Mouse (Mus musculus) macrophage (primary cell): Measurements from ENCODE around the gene Haus6. TPM values are rescaled to one million over a fixed set of nuclear protein-coding genes. Genes with fewer than 3 reads are reported as not detected.
"Not testable (repeated sequence)": the region's sequence is repeated elsewhere in the genome, so short reads cannot be mapped to it uniquely, and the experiment has no call there.

Experiments used
- H3K27ac ChIP-seq: fragments of 350-480 bp; formaldehyde crosslinking; 2 replicates; pipeline ENCODE4 v1.9.0; 2021
- H3K36me3 ChIP-seq: fragments of 350-480 bp; formaldehyde crosslinking; 2 replicates; pipeline ENCODE4 v1.9.0; 2021; ENCODE audit errors: inconsistent target
- H3K4me3 ChIP-seq: fragments of 350-480 bp; formaldehyde crosslinking; 2 replicates; pipeline ENCODE4 v1.9.0; 2021; ENCODE audit errors: inconsistent target
- H3K79me2 ChIP-seq: fragments of 350-480 bp; formaldehyde crosslinking; 2 replicates; pipeline ENCODE4 v1.9.0; 2021; ENCODE audit errors: inconsistent target
- WGBS: methylation state at CpG from one replicate; pipeline ENCODE4 v1.1.7; 2026; ENCODE audit warnings: inconsistent platforms; ENCODE audit not compliant: missing documents; 5-methylcytosine and 5-hydroxymethylcytosine counted together
- polyA plus RNA-seq: library from polyadenylated mRNA; stranded (reverse); fragments of 250-400 nt; gene quantifications from 3 replicates; pipeline ENCODE4 v1.2.4, GENCODE M21; 2018; ENCODE audit warnings: inconsistent platforms
- total RNA-seq, 78 experiments: library from RNA; depleted of rRNA; stranded (reverse); fragments of 250-400 nt; gene quantifications; 1 replicate in 9 of 78; 2 replicates in 24 of 78; 3 replicates in 43 of 78; 4 replicates in 2 of 78; pipeline ENCODE4 v1.2.4; 2018; ENCODE audit warnings: inconsistent platforms in 56 of 78

Gene Haus6
- 10 to 100 TPM in 13 of 26 experiments, 1 to 10 TPM in 13; 1.7 to 26.4 (median 9.8) TPM for total RNA-seq (2018; cell fraction: chromatin; rRNA removed)
- 1 to 10 TPM; 2.1 to 5.2 (median 3.9) TPM for total RNA-seq (2018; cell fraction: cytosol; rRNA removed)
- 10 to 100 TPM in 7 of 26 experiments, 1 to 10 TPM in 19; 2.3 to 28.5 (median 6.4) TPM for total RNA-seq (2018; cell fraction: nucleus; rRNA removed)
- 2.5 to 7.6 TPM (median 3.5 TPM) in 3 replicates for polyA plus RNA-seq

- Histone ChIP-seq H3K27ac (peak within 1 kb of the TSS; percentile 67), H3K79me2 (peaks cover 52% of the 10 kb centered on the region), H3K36me3 (no peaks in the 10 kb centered on the region), H3K4me3 (peak within 1 kb of the TSS; percentile 85)
- WGBS, result 2% methylated on average over 59 of the region's 59 CpGs
These were observed at the start of gene Haus6 for GRCm38 (mm10) chr4:86611524-86612288. Gene Haus6 (minus strand): TSS chr4:86612055.

- Histone ChIP-seq H3K36me3 (peaks cover 80% of the 10 kb centered on the region), H3K79me2 (peaks cover 37% of the 10 kb centered on the region), H3K4me3 (no peak overlapping the region), H3K27ac (no peak overlapping the region)
- WGBS, result 91% methylated on average over 12 of the region's 12 CpGs
These were observed 45.3 kb upstream of the Haus6 start for GRCm38 (mm10) chr4:86657176-86657575.

GRCm38 (mm10) chr4:86656410-86656809, 44.6 kb upstream of the Haus6 start:
- Histone ChIP-seq H3K36me3 (peaks cover 81% of the 10 kb centered on the region), H3K79me2 (peaks cover 30% of the 10 kb centered on the region)
- not testable (repeated sequence) for H3K4me3 ChIP-seq, H3K27ac ChIP-seq
- WGBS, result 94% methylated on average over 4 of the region's 8 CpGs

GRCm38 (mm10) chr4:86651686-86652384, 40.0 kb upstream of the Haus6 start:
- 85% methylated on average over 10 of the region's 10 CpGs for WGBS
- Histone ChIP-seq H3K36me3 (peaks cover 57% of the 10 kb centered on the region), H3K27ac (no peak overlapping the region), H3K79me2 (no peaks in the 10 kb centered on the region), H3K4me3 (no peak overlapping the region)

- H3K79me2 ChIP-seq, H3K4me3 ChIP-seq, H3K27ac ChIP-seq: not testable (repeated sequence)
- WGBS, result 100% methylated on average over 4 of the region's 13 CpGs
- peaks cover 40% of the 10 kb centered on the region; the same call in 1 of the 2 replicates for H3K36me3 ChIP-seq
These were observed 36.5 kb upstream of the Haus6 start for GRCm38 (mm10) chr4:86648394-86648793.

GRCm38 (mm10) chr4:86637561-86637960, 25.7 kb upstream of the Haus6 start:
- not testable (repeated sequence) for H3K4me3 ChIP-seq, H3K79me2 ChIP-seq, H3K27ac ChIP-seq, H3K36me3 ChIP-seq
- 96% methylated on average over 9 of the region's 9 CpGs for WGBS

- not testable (repeated sequence) for H3K4me3 ChIP-seq, H3K79me2 ChIP-seq, H3K27ac ChIP-seq, H3K36me3 ChIP-seq
These were observed 23.0 kb upstream of the Haus6 start for GRCm38 (mm10) chr4:86634873-86635272.

GRCm38 (mm10) chr4:86634312-86634711, 22.5 kb upstream of the Haus6 start:
- H3K4me3 ChIP-seq, H3K27ac ChIP-seq, H3K79me2 ChIP-seq, H3K36me3 ChIP-seq: not testable (repeated sequence)

GRCm38 (mm10) chr4:86632556-86632955, 20.7 kb upstream of the Haus6 start:
- no CpG with 5 or more reads among the region's 5 CpGs for WGBS
- not testable (repeated sequence) for H3K36me3 ChIP-seq, H3K79me2 ChIP-seq, H3K4me3 ChIP-seq, H3K27ac ChIP-seq

GRCm38 (mm10) chr4:86631831-86632230, 20.0 kb upstream of the Haus6 start:
- 97% methylated on average over 4 of the region's 4 CpGs for WGBS
- H3K36me3 ChIP-seq, result no peaks in the 10 kb centered on the region

GRCm38 (mm10) chr4:86626496-86626895, 14.6 kb upstream of the Haus6 start:
- H3K27ac ChIP-seq, H3K4me3 ChIP-seq, H3K79me2 ChIP-seq, H3K36me3 ChIP-seq: not testable (repeated sequence)
- 96% methylated on average over 7 of the region's 7 CpGs for whole genome bisulfite sequencing

More at GRCm38 (mm10) chr4:86631831-86632230, 20.0 kb upstream of the Haus6 start:
- Histone ChIP-seq H3K4me3 (no peak overlapping the region), H3K79me2 (no peaks in the 10 kb centered on the region), H3K27ac (no peak overlapping the region)

GRCm38 (mm10) chr4:86625463-86625862, 13.6 kb upstream of the Haus6 start:
- 51% methylated on average over 5 of the region's 5 CpGs for WGBS
- H3K79me2 ChIP-seq, result no peaks in the 10 kb centered on the region
- no peak overlapping the region for H3K4me3 ChIP-seq
- H3K27ac ChIP-seq, result peak overlapping the region; percentile 24; the same call in 1 of the 2 replicates
- H3K36me3 ChIP-seq, result no peaks in the 10 kb centered on the region

GRCm38 (mm10) chr4:86622532-86622931, 10.7 kb upstream of the Haus6 start:
- not testable (repeated sequence) for H3K79me2 ChIP-seq, H3K27ac ChIP-seq, H3K4me3 ChIP-seq, H3K36me3 ChIP-seq
- WGBS, result 88% methylated on average over 1 of the region's 1 CpGs

GRCm38 (mm10) chr4:86622116-86622515, 10.3 kb upstream of the Haus6 start:
- Histone ChIP-seq H3K36me3 (no peaks in the 10 kb centered on the region), H3K79me2 (no peaks in the 10 kb centered on the region), H3K4me3 (no peak overlapping the region), H3K27ac (no peak overlapping the region)
- 83% methylated on average over 3 of the region's 3 CpGs for WGBS

GRCm38 (mm10) chr4:86620506-86620905, 8.7 kb upstream of the Haus6 start:
- WGBS, result 45% methylated on average over 2 of the region's 2 CpGs
- no peak overlapping the region for H3K4me3 ChIP-seq
- H3K79me2 ChIP-seq, result no peaks in the 10 kb centered on the region
- H3K27ac ChIP-seq, result peak overlapping the region; percentile 21
- no peaks in the 10 kb centered on the region for H3K36me3 ChIP-seq
